Mouse (Mus musculus): Measurements from ENCODE around the gene Vav3. TPM values are rescaled to one million over a fixed set of nuclear protein-coding genes. Genes with fewer than 3 reads are reported as not detected.
"Not testable (repeated sequence)": the region's sequence is repeated elsewhere in the genome, so short reads cannot be mapped to it uniquely, and the experiment has no call there.

Gene Vav3
- polyA plus RNA-seq, 1 experiment, result 3.5 TPM

DNA sequence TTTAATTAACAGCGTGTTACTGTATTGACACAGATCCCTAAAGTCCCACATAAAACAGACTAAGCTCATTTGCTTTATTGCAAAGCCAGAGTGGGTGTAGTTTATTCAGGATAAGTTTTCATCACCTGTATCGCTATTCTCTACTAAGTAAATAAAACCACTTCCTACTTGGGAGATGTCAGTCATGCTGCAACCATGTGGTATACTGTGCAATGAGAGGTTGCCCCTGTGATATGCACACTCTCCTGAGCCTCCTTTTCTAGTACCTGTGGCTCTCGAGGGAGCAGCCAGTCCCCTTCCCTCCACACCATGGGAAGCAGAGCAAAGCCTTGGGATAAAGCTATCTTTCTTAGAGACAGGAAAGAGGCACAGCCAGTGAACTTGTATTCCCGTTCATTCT is 106.5 kb downstream of the Vav3 start:
- Histone ChIP-seq H3K27ac (replicated peaks; ENCODE audit: low read depth, low read length) (no peak overlapping the region), H3K4me1 (ENCODE audit: control insufficient read depth, insufficient read depth, insufficient read length, low read length) (peaks cover 3% of the 10 kb centered on the region; the same call in 1 of the 2 replicates), H3K4me3 (ENCODE audit: insufficient read depth, low read depth, low read length) (no peak overlapping the region)

DNA sequence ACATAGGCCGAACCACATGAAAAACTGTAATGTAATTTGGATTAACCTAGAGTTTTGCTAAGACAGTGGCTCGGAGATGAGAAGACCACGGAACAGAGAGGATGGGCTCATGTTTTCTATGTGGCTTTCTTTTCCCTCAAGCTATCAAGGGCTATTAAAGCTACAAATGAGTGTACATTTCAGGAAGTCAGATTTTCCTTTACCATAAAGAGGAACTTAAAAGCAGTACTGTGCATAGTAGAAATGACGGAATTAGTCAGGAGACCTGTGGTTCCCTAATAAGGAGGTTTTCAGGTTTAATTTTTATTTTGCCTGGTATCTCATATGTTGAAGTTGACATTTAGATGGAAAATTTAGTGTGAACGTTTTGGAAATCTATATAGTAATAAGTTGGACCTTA is 107.8 kb downstream of the Vav3 start:
- not testable (repeated sequence) for H3K27ac ChIP-seq (replicated peaks; ENCODE audit: low read depth, low read length); H3K4me1 ChIP-seq (ENCODE audit: control insufficient read depth, insufficient read depth, insufficient read length, low read length); H3K4me3 ChIP-seq (ENCODE audit: insufficient read depth, low read depth, low read length)

DNA sequence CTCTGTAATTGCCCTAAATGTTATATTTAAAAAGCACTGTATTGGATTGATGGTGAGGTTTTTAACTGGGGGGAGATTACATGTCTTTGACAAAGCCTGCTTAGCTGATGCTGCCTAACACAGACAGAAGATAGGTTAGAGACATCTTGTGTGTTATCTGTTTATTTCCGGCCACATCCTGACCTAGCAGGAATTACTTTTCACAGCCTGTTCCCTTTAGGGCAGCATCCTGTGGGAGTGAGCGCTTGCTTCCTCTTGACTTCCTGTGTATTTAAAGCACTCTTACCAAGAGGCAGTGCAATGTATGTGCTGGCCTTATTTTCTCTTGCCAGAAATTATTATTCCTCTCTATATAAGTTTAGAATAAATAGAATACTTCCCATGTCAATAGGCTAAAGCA is 111.5 kb downstream of the Vav3 start:
- no peak overlapping the region for H3K4me3 ChIP-seq (ENCODE audit: insufficient read depth, low read depth, low read length)
- peaks cover 8% of the 10 kb centered on the region for H3K4me1 ChIP-seq (ENCODE audit: control insufficient read depth, insufficient read depth, insufficient read length, low read length)
- H3K27ac ChIP-seq (replicated peaks; ENCODE audit: low read depth, low read length), result 0 out of 2 replicates have a peak overlapping the region, but pooled peaks have one; percentile 26

- Histone ChIP-seq H3K4me3 (ENCODE audit: insufficient read depth, low read depth, low read length) (no peak overlapping the region), H3K27ac (replicated peaks; ENCODE audit: low read depth, low read length) (no peak overlapping the region), H3K4me1 (ENCODE audit: control insufficient read depth, insufficient read depth, insufficient read length, low read length) (peaks cover 8% of the 10 kb centered on the region)
These were observed 114.2 kb downstream of the Vav3 start for GRCm38 (mm10) chr3:109454633-109455032.

DNA sequence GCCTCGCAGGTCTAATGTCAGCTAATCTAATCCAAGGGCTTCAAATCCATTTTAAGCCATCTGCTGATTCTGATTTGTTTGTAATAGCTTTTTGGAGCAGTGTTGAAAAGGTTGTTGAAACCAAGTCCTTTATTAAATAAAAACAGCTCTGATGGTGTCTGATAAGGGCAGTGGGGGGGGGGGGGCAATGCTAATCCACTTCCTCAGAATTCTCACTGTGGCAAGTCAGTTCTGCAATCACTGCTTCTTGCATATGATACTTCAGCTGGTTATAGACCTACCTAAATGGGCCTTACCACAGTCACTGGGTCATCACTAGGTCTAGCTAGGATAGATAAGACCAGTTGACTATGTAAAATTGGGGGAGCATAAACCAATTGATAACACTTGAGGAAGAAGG is 115.9 kb downstream of the Vav3 start:
- H3K27ac ChIP-seq (replicated peaks; ENCODE audit: low read depth, low read length), result no peak overlapping the region
- H3K4me1 ChIP-seq (ENCODE audit: control insufficient read depth, insufficient read depth, insufficient read length, low read length), result peaks cover 8% of the 10 kb centered on the region
- H3K4me3 ChIP-seq (ENCODE audit: insufficient read depth, low read depth, low read length), result no peak overlapping the region

DNA sequence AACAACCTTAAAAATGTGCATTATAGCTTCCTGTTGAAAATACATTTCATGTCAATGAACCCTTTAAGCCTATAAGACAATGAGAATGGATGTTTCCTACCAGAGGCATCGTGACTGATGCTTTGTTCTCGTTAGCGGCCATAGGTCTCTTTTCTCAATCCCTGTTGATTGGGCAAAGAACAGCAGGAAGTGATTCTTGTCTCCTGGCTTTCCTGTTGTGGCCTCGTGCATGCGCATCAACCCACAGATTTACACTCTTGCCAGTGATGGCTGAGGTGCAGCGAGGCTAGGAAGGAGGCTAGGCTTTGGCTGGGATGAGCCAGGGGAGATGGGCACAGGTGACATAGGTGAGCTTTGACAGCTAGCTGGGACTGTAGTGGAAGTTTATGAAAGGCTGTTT is 123.2 kb downstream of the Vav3 start:
- H3K4me3 ChIP-seq (ENCODE audit: insufficient read depth, low read depth, low read length), result no peak overlapping the region
- H3K27ac ChIP-seq (replicated peaks; ENCODE audit: low read depth, low read length), result no peak overlapping the region
- peaks cover 3% of the 10 kb centered on the region; the same call in 1 of the 2 replicates for H3K4me1 ChIP-seq (ENCODE audit: control insufficient read depth, insufficient read depth, insufficient read length, low read length)

DNA sequence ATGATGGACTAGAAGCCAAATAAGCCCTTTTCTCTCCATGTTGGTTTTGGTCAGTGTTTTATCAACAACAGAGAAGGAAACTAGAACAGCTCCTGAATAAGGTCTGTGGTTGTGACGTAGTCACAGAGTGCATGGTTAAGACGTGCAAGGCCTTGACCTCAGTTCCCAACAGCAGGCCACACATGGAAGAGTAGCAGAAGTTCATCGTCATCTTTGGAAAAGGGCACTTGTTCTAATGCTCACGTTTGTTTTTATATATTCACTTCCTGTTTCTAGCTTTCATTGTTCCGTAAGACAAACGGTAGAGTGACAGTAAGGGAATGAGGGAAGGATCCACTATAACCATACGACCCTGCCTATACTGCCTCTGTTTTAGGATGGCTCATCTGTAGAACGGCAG is 124.1 kb downstream of the Vav3 start:
- Histone ChIP-seq H3K4me1 (ENCODE audit: control insufficient read depth, insufficient read depth, insufficient read length, low read length) (peaks cover 5% of the 10 kb centered on the region; the same call in 1 of the 2 replicates), H3K4me3 (ENCODE audit: insufficient read depth, low read depth, low read length) (no peak overlapping the region), H3K27ac (replicated peaks; ENCODE audit: low read depth, low read length) (no peak overlapping the region)

- no peak overlapping the region for H3K4me3 ChIP-seq (ENCODE audit: insufficient read depth, low read depth, low read length)
- peaks cover 7% of the 10 kb centered on the region; the same call in 1 of the 2 replicates for H3K4me1 ChIP-seq (ENCODE audit: control insufficient read depth, insufficient read depth, insufficient read length, low read length)
- H3K27ac ChIP-seq (replicated peaks; ENCODE audit: low read depth, low read length), result no peak overlapping the region
These were observed 126.1 kb downstream of the Vav3 start for GRCm38 (mm10) chr3:109466541-109466940.

DNA sequence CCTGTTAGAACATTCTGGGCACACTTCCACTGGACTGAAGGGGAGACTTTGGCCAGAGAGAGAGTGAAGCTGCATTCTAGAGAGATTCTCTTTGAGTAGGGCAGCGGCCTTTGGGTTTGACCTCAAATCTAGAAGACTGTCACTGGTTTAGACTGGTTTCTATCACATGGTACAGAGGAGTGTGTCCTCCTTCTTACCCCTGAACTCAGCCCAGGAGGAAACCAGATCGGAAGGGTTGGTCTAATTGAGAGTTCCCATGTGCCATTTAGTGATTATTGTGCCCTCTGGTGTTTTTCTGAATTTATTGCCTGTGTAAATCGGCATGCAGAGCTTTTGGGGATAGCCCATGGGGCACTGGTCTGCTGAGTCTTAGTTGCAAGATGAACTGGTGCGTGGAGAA is 126.8 kb downstream of the Vav3 start:
- peaks cover 7% of the 10 kb centered on the region; the same call in 1 of the 2 replicates for H3K4me1 ChIP-seq (ENCODE audit: control insufficient read depth, insufficient read depth, insufficient read length, low read length)
- no peak overlapping the region for H3K4me3 ChIP-seq (ENCODE audit: insufficient read depth, low read depth, low read length)
- peak overlapping the region; percentile 70 for H3K27ac ChIP-seq (replicated peaks; ENCODE audit: low read depth, low read length)

DNA sequence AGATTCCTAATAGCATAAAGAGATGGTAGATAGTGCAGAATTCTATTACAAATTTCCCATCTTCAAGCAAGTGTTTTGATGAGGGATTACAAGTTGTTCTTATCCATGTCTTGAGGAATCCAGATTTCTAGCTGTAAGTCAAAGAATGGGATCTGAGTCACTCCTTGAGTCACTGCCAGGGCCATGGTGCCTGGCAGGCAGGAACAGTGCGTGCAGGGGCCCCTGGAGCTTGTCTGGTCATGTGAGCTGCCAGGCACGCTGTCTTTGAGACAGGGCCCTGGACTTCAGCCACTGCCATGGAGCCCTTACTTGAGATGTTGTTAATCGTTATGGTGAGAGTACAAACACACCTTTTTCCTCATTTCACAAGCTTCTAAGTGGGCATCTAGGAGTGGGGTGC is 129.0 kb downstream of the Vav3 start:
- Histone ChIP-seq H3K4me1 (ENCODE audit: control insufficient read depth, insufficient read depth, insufficient read length, low read length) (peaks cover 8% of the 10 kb centered on the region; the same call in 1 of the 2 replicates), H3K27ac (replicated peaks; ENCODE audit: low read depth, low read length) (no peak overlapping the region), H3K4me3 (ENCODE audit: insufficient read depth, low read depth, low read length) (no peak overlapping the region)

DNA sequence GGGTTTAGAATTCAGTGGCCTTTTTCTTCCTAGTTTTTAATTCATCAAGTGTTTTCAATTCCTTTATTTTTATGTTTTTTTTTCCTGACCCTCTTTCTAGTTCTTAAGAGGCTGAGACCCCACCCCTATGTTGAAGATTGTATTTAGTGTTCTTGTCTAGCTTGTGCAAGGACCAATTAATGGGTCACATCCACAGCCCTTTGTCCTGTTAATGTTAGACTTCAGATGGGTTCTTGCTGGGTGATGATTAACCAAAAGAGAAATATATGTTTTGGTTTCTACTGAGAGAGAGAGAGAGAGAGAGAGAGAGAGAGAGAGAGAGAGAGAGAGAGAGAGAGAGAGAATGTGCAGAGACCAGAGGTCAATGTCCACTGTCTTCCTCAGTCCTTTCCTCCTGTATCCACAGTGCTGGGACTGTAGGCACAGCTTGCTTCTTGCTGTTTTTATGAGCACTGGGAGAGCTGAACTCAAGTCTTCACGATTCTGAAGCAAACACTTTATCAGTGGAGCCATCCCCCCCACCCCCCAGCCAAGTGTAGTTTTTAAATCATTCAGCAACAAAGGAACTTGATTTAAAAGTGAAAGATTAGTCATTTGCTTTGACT is 130.3 kb downstream of the Vav3 start:
- no peak overlapping the region for H3K4me3 ChIP-seq (ENCODE audit: insufficient read depth, low read depth, low read length)
- no peak overlapping the region for H3K27ac ChIP-seq (replicated peaks; ENCODE audit: low read depth, low read length)
- peaks cover 12% of the 10 kb centered on the region; the same call in 1 of the 2 replicates for H3K4me1 ChIP-seq (ENCODE audit: control insufficient read depth, insufficient read depth, insufficient read length, low read length)

DNA sequence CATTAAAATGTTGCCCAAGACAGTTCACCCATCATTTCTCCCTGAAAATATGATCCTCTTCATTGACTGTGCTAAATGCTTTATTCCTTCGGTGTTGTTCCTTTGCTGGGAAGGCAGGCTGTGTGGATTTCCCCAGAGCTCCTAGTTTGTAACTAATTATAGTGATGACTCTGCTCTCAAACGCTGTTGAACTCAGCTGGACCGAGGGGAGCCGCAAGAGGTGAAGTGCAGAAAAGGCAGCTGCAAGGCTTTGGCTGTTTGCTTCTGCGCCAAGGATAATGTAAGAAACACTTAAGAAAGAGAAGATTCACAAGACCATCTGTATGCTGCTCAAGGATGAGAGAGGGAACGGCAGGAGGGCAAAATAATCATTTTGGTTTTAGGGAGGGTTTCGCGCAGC is 136.1 kb downstream of the Vav3 start:
- Histone ChIP-seq H3K4me3 (ENCODE audit: insufficient read depth, low read depth, low read length) (no peak overlapping the region), H3K27ac (replicated peaks; ENCODE audit: low read depth, low read length) (no peak overlapping the region), H3K4me1 (ENCODE audit: control insufficient read depth, insufficient read depth, insufficient read length, low read length) (peaks cover 12% of the 10 kb centered on the region)

- H3K27ac ChIP-seq (replicated peaks; ENCODE audit: low read depth, low read length), result no peak overlapping the region
- H3K4me3 ChIP-seq (ENCODE audit: insufficient read depth, low read depth, low read length), result no peak overlapping the region
- peaks cover 12% of the 10 kb centered on the region for H3K4me1 ChIP-seq (ENCODE audit: control insufficient read depth, insufficient read depth, insufficient read length, low read length)
These were observed 137.8 kb downstream of the Vav3 start for GRCm38 (mm10) chr3:109478297-109478696.

DNA sequence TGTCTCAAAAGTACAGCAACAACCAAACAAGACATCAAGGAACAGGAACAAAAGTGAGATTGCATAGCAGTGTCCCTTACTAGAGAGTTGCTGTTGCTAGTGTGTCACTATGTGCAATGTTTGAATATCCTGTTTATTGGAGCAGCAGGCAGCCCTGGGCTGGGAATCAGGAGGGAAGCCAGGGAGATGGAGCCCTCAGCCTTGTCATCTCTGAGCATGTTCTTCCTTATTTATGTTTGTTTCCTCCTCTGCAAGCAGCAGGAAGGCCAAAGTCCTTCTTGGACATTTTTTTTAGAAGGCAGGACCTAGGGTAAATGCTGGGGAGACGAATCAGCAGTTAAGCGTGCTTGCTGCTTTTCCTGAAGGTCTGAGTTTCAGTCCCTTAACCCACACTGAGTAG is 140.2 kb downstream of the Vav3 start:
- H3K4me3 ChIP-seq (ENCODE audit: insufficient read depth, low read depth, low read length), result no peak overlapping the region

DNA sequence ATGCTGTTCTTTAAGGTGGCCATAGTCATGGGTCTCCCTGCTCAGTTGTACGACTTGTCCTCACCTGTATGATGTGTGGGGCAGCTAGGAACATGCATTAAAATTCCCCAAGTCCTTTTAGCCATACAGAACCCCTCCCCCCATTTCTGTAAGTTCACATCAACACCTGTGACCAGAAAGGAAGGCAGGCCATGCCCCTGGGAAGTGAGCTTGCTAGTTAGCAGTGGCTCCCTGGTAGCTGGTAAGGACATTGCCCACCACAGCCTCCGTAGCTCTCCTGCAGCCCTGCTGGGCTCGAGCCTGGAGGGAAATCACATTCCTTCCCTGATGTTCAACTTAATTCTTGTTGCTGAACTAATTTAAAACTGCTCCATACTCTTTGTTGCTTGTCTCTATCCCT is 146.3 kb downstream of the Vav3 start:
- Histone ChIP-seq H3K4me3 (ENCODE audit: insufficient read depth, low read depth, low read length) (no peak overlapping the region), H3K27ac (replicated peaks; ENCODE audit: low read depth, low read length) (no peak overlapping the region), H3K4me1 (ENCODE audit: control insufficient read depth, insufficient read depth, insufficient read length, low read length) (peaks cover 4% of the 10 kb centered on the region; the same call in 1 of the 2 replicates)

More for the DNA sequence above, 140.2 kb downstream of the Vav3 start:
- H3K4me1 ChIP-seq (ENCODE audit: control insufficient read depth, insufficient read depth, insufficient read length, low read length), result peaks cover 4% of the 10 kb centered on the region
- H3K27ac ChIP-seq (replicated peaks; ENCODE audit: low read depth, low read length), result no peak overlapping the region

DNA sequence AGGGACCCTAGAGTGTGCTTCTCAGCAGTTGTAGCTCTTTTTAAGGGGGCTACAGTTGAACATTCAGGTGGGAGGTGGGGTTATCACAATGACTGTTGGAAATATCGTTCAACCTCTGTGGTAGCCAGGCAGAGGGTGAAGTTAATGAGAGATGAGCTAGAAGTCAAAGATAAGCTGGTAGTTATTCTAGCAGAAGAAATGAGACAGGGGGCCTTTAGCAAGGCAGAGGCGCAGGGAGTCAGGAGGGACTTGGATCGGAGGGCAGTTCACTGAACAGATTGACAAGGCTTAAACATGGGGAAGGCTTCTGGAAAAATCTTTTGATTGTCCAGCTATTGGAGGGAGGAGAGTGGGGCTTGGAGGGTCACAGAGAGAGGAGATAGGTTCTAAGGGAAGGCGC is 147.4 kb downstream of the Vav3 start:
- Histone ChIP-seq H3K4me1 (ENCODE audit: control insufficient read depth, insufficient read depth, insufficient read length, low read length) (peaks cover 4% of the 10 kb centered on the region; the same call in 1 of the 2 replicates), H3K4me3 (ENCODE audit: insufficient read depth, low read depth, low read length) (no peak overlapping the region), H3K27ac (replicated peaks; ENCODE audit: low read depth, low read length) (no peak overlapping the region)
